Mouse (Mus musculus) hindbrain, embryonic 14.5 days (tissue): Measurements from ENCODE around the gene Dcaf11. TPM values are rescaled to one million over a fixed set of nuclear protein-coding genes. Genes with fewer than 3 reads are reported as not detected.

Source experiments
- ATAC-seq: fragments of 200-750 bp; cut with Nextera tagmentation; 2 replicates; pipeline ENCODE4 v1.8.0; 2017; ENCODE audit warnings: moderate number of reproducible peaks, mild to moderate bottlenecking, moderate TSS enrichment, moderate library complexity; ENCODE audit not compliant: low FRiP score
- DNase-seq: peaks from one replicate; pipeline ENCODE4 v3.0.0-alpha.2; 2015; ENCODE audit warnings: low spot score
- H3K27ac ChIP-seq: fragments of 300-500 bp; sonication (generic); 2 replicates; pipeline ENCODE4 v1.5.1; 2014; ENCODE audit warnings: mild to moderate bottlenecking, moderate library complexity
- H3K27me3 ChIP-seq: fragments of 300-500 bp; sonication (generic); 2 replicates; pipeline ENCODE4 v1.6.1; 2014; ENCODE audit warnings: mild to moderate bottlenecking, low read length, mixed read lengths; ENCODE audit not compliant: control insufficient read depth, insufficient read depth
- H3K36me3 ChIP-seq: fragments of 300-500 bp; sonication (generic); replicated peaks from 2 replicates; pipeline ENCODE4 v1.6.1; 2014; ENCODE audit not compliant: control insufficient read depth, insufficient read depth
- H3K4me1 ChIP-seq: fragments of 300-500 bp; sonication (generic); replicated peaks from 2 replicates; pipeline ENCODE4 v1.6.1; 2014; ENCODE audit warnings: antibody characterized with exemption, low read length, mixed read lengths; ENCODE audit not compliant: control insufficient read depth, insufficient read depth
- H3K4me2 ChIP-seq: fragments of 300-500 bp; sonication (generic); replicated peaks from 2 replicates; pipeline ENCODE4 v1.6.1; 2014; ENCODE audit warnings: mild to moderate bottlenecking, moderate library complexity
- H3K4me3 ChIP-seq: fragments of 300-500 bp; sonication (generic); replicated peaks from 2 replicates; pipeline ENCODE4 v1.5.1; 2014; ENCODE audit warnings: mild to moderate bottlenecking, low read length
- H3K9ac ChIP-seq: fragments of 300-500 bp; sonication (generic); 2 replicates; pipeline ENCODE4 v1.6.1; 2014
- H3K9me3 ChIP-seq: fragments of 300-500 bp; sonication (generic); 2 replicates; pipeline ENCODE4 v1.6.1; 2016; ENCODE audit warnings: low read length; ENCODE audit not compliant: control insufficient read depth
- whole genome bisulfite sequencing: fragments of 180-500 bp; shearing (Covaris S2); extraction: QIAGEN DNeasy Blood & Tissue Kit; methylation state at CpG from one replicate; pipeline ENCODE4 v1.1.7; 2014; 5-methylcytosine and 5-hydroxymethylcytosine counted together
- polyA plus RNA-seq: library from polyadenylated mRNA; unstranded; fragments of >200 nt; fragmentation: Nextera tagmentation; extraction: Ambion mirVana; gene quantifications from 2 replicates; pipeline ENCODE4 v1.2.1, GENCODE M21; 2014

Gene Dcaf11
- polyA plus RNA-seq, 1 experiment from 2014 or later: 107 TPM

DNA sequence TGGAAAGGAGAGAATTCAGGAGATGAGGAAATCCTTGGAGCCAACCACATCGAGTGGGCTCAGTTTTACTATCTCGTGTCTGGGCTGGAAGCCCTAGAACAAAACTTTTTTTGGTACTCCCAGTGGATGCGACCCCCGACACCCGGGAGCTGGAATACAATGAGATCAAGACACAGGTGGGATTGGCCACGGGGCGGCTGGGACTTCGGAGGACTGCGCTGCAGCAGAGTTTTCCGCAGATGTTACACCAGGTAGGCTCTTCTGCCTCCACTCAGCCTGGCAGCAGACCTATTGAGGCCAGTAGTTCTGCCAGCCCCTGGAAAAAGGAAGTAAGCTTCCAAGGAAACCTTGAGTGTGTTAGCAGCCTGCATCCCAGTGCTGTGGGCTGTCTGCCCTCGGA is 3.4 kb downstream of the Dcaf11 start:
- WGBS: 91% methylated on average over 11 of the region's 11 CpGs
- peaks cover 15% of the 10 kb centered on the region for H3K4me1 ChIP-seq
- peaks cover 57% of the 10 kb centered on the region for H3K36me3 ChIP-seq
- no peak overlapping the region for H3K4me2 ChIP-seq
- no peaks in the 10 kb centered on the region for H3K9me3 ChIP-seq
- no peak for DNase-seq
- H3K9ac ChIP-seq: no peak overlapping the region
- no peak overlapping the region for H3K27ac ChIP-seq
- H3K27me3 ChIP-seq: no peaks in the 10 kb centered on the region
- no peak overlapping the region for H3K4me3 ChIP-seq
- ATAC-seq: no peak

DNA sequence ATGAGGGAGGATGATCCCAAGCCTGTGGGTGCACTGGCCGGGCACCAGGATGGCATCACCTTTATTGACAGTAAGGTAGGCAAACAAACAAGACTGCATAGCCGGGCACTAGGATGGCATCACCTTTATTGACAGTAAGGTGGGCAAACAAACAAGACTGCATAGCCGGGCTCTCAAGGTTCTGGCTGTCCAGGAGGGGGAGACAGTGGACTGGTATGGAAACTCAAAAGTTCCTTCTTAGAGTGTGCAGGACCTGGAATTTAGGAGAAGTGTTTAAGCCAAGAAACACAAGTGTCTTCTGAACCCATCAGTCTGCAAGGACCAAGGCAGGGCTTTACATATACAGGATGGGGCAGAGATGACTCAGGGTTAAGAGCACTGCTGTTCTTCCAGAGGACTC is 5.9 kb downstream of the Dcaf11 start:
- ATAC-seq: no peak
- whole genome bisulfite sequencing: 90% methylated on average over 3 of the region's 3 CpGs
- H3K27ac ChIP-seq: no peak overlapping the region
- H3K27me3 ChIP-seq: no peaks in the 10 kb centered on the region
- H3K4me2 ChIP-seq: no peak overlapping the region
- no peaks in the 10 kb centered on the region for H3K9me3 ChIP-seq
- H3K4me1 ChIP-seq: peaks cover 9% of the 10 kb centered on the region
- no peak for DNase-seq
- H3K9ac ChIP-seq: no peak overlapping the region
- peaks cover 82% of the 10 kb centered on the region for H3K36me3 ChIP-seq
- H3K4me3 ChIP-seq: no peak overlapping the region

DNA sequence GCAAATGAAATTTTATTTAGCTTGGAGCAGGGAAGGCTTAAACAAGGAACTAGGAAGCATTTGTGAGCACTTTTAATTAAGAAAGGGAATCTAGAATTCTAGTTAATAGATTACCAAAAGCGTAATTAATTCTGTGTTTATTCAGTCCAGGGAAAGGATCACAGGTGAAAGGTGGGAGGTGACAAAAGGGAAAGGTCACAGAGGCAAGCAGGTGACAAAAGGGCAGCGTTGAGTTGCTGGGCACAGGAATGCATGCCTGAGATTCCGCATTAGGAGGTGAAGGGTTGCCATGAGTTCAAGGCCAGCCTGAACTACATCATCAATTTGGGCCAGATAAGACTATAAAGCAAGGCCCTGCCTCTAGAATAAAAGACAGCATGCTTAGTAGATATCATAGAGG is 7.7 kb downstream of the Dcaf11 start:
- WGBS: 90% methylated on average over 3 of the region's 3 CpGs
- no peak overlapping the region for H3K9ac ChIP-seq
- H3K4me2 ChIP-seq: no peak overlapping the region
- H3K4me1 ChIP-seq: no peaks in the 10 kb centered on the region
- H3K27ac ChIP-seq: no peak overlapping the region
- no peaks in the 10 kb centered on the region for H3K27me3 ChIP-seq
- no peak for DNase-seq
- no peaks in the 10 kb centered on the region for H3K9me3 ChIP-seq
- H3K4me3 ChIP-seq: no peak overlapping the region
- H3K36me3 ChIP-seq: peaks cover 80% of the 10 kb centered on the region
- ATAC-seq: no peak

DNA sequence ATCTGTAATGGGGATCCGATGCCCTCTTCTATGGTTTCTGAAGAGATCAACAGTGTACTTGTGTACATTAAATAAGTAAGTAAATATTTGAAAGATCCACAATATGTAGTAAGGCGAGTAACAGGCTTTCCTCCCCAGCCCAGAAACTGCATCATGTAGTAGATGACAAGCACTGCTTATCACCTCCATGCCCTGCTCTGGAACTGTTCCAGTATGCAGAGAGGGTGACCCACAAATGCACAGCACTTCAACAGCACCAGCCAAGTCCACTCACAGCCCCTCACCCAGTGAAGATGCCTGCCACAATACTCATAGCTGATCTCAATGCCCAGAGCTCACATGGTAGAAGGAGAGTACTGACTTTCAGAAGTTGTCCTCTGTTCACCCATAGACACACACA is 10.8 kb downstream of the Dcaf11 start:
- H3K4me2 ChIP-seq: no peak overlapping the region
- DNase-seq: no peak
- 98% methylated on average over 2 of the region's 2 CpGs for WGBS
- H3K27ac ChIP-seq: no peak overlapping the region
- peaks cover 50% of the 10 kb centered on the region for H3K36me3 ChIP-seq
- H3K4me1 ChIP-seq: no peaks in the 10 kb centered on the region
- no peaks in the 10 kb centered on the region for H3K9me3 ChIP-seq
- H3K4me3 ChIP-seq: no peak overlapping the region
- no peak overlapping the region for H3K9ac ChIP-seq
- H3K27me3 ChIP-seq: no peaks in the 10 kb centered on the region
- ATAC-seq: no peak

DNA sequence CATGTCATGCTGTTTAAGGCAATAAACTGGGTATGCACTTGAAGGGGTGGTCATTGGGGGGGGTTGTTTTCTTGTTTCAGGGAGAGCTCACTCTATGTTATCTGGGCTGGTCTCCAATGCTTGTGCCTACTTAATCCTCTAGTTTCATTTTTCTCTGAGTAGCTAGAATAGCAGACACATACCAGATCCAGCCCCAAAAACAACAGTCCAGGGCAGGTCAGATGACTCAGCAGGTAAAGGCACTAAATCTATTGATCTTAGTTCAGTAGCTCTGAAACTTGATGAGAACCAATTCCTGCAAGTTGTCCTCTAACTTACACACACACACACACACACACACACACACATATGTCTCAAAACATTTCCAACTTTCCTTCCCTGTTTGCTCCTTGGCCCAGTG is 12.0 kb downstream of the Dcaf11 start:
- Histone ChIP-seq H3K4me1 (no peaks in the 10 kb centered on the region), H3K27me3 (no peaks in the 10 kb centered on the region), H3K4me2 (no peak overlapping the region), H3K9me3 (no peaks in the 10 kb centered on the region), H3K9ac (no peak overlapping the region), H3K27ac (no peak overlapping the region), H3K4me3 (no peak overlapping the region), H3K36me3 (peaks cover 38% of the 10 kb centered on the region)
- DNase-seq: no peak
- no peak for ATAC-seq

DNA sequence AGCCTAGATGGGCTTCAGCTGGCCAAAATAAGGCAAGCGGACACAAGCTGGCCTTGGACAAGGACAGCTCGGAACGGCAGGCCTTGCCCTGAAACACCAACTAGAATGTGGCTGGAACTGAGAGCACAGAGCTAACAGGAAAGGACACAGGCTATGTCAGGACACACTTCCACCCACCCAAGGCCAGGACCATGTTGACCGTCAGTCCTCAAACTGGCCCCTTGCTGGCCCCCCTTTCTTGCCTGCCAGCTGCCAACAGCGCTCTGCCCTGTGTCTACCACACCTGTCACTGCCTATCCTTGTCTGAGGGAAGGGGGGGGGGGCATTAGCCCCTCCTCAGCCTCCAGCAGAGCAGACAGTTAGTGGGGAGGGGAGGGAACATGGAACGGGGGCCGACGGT is 15.5 kb downstream of the Dcaf11 start, which contains the start of gene Fitm1:
TSS of gene Fitm1 (plus strand) at position 316 of the 400 bp plus-strand sequence.
- no peak within 1 kb of the TSS for H3K27ac ChIP-seq
- ATAC-seq: no peak
- H3K9ac ChIP-seq: no peak within 1 kb of the TSS
- peaks cover 10% of the 10 kb centered on the region for H3K4me1 ChIP-seq
- H3K27me3 ChIP-seq: no peaks in the 10 kb centered on the region
- 80% methylated on average over 8 of the region's 8 CpGs for WGBS
- no peaks in the 10 kb centered on the region for H3K9me3 ChIP-seq
- peaks cover 7% of the 10 kb centered on the region; the same call in 1 of the 2 replicates for H3K36me3 ChIP-seq
- H3K4me3 ChIP-seq: no peak within 1 kb of the TSS
- no peak within 1 kb of the TSS for H3K4me2 ChIP-seq
- DNase-seq: no peak

DNA sequence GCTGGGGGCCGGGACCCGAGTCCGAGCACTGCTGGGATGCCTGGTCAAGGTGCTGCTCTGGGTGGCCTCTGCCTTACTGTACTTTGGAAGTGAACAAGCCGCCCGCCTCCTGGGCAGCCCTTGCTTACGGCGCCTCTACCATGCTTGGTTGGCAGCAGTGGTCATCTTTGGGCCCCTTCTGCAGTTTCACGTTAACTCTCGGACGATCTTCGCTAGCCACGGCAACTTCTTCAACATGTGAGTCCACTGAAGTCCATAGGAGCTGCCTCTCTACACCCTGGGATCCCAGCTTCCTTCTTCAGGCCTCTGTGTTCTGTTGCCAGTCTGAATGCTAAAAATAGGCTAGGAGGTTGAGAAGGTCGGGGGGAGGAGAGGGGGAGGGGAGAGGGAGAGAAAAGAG is 15.9 kb downstream of the Dcaf11 start:
- Histone ChIP-seq H3K4me3 (no peak overlapping the region), H3K27me3 (no peaks in the 10 kb centered on the region), H3K9ac (no peak overlapping the region), H3K27ac (no peak overlapping the region), H3K36me3 (peaks cover 7% of the 10 kb centered on the region; the same call in 1 of the 2 replicates), H3K4me1 (peaks cover 10% of the 10 kb centered on the region), H3K4me2 (no peak overlapping the region), H3K9me3 (no peaks in the 10 kb centered on the region)
- DNase-seq (no peak), ATAC-seq (no peak)
- 77% methylated on average over 13 of the region's 13 CpGs for WGBS

DNA sequence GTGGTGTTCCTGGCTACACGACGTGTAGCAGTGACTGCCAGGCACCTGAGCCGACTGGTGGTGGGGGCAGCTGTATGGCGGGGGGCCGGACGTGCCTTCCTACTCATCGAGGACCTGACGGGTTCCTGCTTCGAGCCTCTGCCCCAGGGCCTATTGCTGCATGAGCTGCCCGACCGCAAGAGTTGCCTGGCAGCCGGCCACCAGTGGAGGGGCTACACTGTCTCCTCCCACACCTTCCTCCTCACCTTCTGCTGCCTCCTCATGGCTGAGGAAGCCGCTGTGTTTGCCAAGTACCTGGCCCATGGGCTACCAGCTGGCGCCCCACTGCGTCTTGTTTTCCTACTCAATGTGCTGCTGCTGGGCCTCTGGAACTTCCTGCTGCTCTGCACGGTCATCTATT is 16.6 kb downstream of the Dcaf11 start:
- no peak for DNase-seq
- H3K4me1 ChIP-seq: peaks cover 10% of the 10 kb centered on the region
- H3K27me3 ChIP-seq: no peaks in the 10 kb centered on the region
- no peak overlapping the region for H3K9ac ChIP-seq
- H3K27ac ChIP-seq: no peak overlapping the region
- 81% methylated on average over 16 of the region's 16 CpGs for WGBS
- no peak overlapping the region for H3K4me2 ChIP-seq
- H3K36me3 ChIP-seq: peaks cover 8% of the 10 kb centered on the region; the same call in 1 of the 2 replicates
- no peak for ATAC-seq
- no peak overlapping the region for H3K4me3 ChIP-seq
- H3K9me3 ChIP-seq: no peaks in the 10 kb centered on the region

DNA sequence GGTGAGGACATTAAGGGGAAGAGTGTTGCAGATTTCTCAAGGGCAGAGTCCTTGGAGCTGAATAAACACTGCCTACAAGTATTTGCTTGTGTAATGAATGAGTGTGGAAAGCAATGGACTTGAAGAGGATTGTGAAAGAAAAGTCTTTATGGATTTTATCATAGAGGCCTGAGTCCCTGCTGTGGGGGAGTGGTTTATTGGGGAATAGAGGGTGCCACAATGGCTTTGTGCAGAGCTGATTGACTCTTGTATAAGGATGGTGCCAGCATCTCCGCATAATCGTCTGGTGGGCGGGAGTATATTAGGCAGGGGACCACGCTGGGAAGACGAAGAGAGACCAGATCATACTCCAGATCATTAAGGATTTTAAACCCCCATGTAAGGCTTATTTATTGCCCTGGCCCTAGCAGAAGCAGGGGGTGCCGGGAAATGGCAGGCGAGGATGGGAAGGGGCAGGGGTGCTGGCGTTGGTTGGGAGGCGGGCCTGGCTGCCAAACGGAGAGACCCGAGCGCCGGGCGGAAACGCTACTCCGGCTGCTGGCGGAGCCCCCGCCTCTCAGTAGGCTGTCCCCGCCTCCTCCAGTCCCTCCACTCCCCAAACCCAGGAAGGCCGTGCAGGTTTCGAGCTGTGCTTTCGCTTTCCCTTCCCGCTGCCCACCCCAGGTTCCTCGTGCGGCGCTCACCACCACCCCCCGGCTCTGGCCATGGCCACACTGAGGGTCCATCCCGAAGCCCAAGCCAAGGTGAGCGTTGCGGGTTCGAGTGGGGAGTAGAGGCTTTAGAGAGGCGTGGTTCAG is 18.3 kb downstream of the Dcaf11 start, which contains the start of gene Psme1:
TSS of gene Psme1 (plus strand) at position 253 of the 797 bp plus-strand sequence.
- DNase-seq (peak; percentile 75), ATAC-seq (peak; percentile 93)
- Histone ChIP-seq H3K4me1 (peaks cover 10% of the 10 kb centered on the region), H3K27me3 (no peaks in the 10 kb centered on the region), H3K36me3 (peaks cover 17% of the 10 kb centered on the region; the same call in 1 of the 2 replicates), H3K9me3 (no peaks in the 10 kb centered on the region), H3K4me2 (peak within 1 kb of the TSS; percentile 97), H3K9ac (peak within 1 kb of the TSS; percentile 94), H3K27ac (peak within 1 kb of the TSS; percentile 91), H3K4me3 (peak within 1 kb of the TSS; percentile 75)
- under 1% methylated on average over 32 of the region's 32 CpGs for WGBS
